Mouse (Mus musculus): ENCODE results near the gene Denr. TPM values are rescaled to one million over a fixed set of nuclear protein-coding genes. Genes with fewer than 3 reads are reported as not detected.
A peak's percentile ranks its signal among the peaks of the same experiment; 100 is the strongest.

The Denr gene
- polyA plus RNA-seq, 1 experiment from 2014 or later = 179 TPM

DNA sequence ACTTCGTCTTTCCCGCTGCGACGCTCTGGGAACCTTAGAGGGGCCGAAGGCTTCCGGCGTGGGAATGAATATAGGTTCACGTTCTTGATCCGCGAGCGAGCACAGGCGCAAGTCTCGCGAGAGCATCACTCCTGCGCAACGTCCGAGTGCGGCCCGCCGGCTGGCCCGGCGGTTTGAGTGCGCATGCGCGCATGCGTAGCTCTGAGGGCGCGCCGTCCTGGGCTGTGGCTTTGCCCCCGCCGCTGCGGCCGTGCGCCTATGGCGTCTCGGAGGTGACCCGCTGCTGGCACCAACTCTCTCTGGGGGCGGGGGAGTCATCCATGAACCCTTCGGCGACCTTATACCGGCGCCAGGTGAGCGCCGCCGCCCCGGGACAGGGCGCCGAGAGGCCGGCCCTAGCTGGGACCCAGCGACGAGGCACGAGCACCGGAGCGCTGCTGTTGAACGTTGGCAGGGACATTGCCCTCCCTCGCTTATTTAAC, 23.6 kb downstream of the Denr start, which contains the start of gene Ccdc62:
Gene Ccdc62, plus strand, starts transcription at position 172 of the 482 bp plus-strand sequence.
- peak; percentile 96 for DNase-seq (ENCODE audit: low spot score)
- under 1% methylated on average over 56 of the region's 56 CpGs for WGBS
- no peaks in the 10 kb centered on the region for H3K9me3 ChIP-seq (replicated peaks)
- no peaks in the 10 kb centered on the region for H3K27me3 ChIP-seq (ENCODE audit: low read depth, poor library complexity, severe bottlenecking)
- peak within 1 kb of the TSS; percentile 79 for H3K4me3 ChIP-seq
- H3K27ac ChIP-seq = peak within 1 kb of the TSS; percentile 93
- peaks cover 7% of the 10 kb centered on the region; the same call in 1 of the 2 replicates for H3K4me1 ChIP-seq
- H3K36me3 ChIP-seq = peaks cover 44% of the 10 kb centered on the region

DNA sequence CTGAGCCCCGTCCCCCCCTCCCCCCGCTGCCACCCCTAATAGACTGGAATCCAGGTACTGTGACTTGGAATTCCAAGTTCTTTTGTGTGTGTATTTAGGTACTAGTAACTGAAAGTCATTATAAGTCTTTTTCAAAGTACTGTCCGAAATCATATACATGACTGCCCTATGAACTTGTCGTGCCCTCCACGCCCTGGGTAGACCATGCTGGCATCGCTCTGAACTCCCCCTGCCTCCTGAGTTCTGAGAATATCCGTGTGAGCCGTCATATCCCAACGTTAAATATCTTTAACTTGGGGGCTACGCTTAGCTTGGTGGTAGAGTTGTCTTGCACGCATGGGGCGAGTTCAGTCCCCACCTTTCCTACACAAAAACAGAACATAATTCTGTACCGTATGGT, 24.2 kb downstream of the Denr start:
- Histone ChIP-seq H3K4me1 (peaks cover 7% of the 10 kb centered on the region; the same call in 1 of the 2 replicates), H3K36me3 (peaks cover 38% of the 10 kb centered on the region), H3K27me3 (ENCODE audit: low read depth, poor library complexity, severe bottlenecking) (no peaks in the 10 kb centered on the region), H3K4me3 (peak overlapping the region; percentile 79), H3K27ac (peak overlapping the region; percentile 93), H3K9me3 (replicated peaks) (no peaks in the 10 kb centered on the region)
- WGBS = 53% methylated on average over 13 of the region's 13 CpGs
- no peak for DNase-seq (ENCODE audit: low spot score)

DNA sequence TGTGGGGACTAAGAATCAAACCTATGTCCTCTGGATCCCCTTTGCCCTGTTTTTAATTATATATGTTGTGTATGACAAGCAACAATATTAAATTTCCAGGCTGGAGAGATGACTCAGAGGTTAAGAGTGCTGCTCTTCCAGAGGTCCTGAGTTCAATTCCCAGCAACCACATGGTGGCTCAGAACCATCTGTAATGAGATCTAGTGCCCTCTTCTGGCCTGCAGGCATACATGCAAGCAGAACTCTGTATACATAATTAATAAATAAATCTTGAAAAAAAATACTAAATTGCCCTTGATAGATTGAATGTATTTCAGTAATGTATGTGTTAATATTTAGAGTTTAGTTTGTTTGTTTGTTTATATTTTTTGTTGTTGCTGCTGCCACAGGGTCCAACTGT, 26.0 kb downstream of the Denr start:
- H3K27ac ChIP-seq = no peak overlapping the region
- H3K9me3 ChIP-seq (replicated peaks) = no peaks in the 10 kb centered on the region
- H3K4me3 ChIP-seq = no peak overlapping the region
- H3K4me1 ChIP-seq = peaks cover 7% of the 10 kb centered on the region; the same call in 1 of the 2 replicates
- H3K36me3 ChIP-seq = peaks cover 20% of the 10 kb centered on the region
- H3K27me3 ChIP-seq (ENCODE audit: low read depth, poor library complexity, severe bottlenecking) = no peaks in the 10 kb centered on the region
- DNase-seq (ENCODE audit: low spot score) = no peak

DNA sequence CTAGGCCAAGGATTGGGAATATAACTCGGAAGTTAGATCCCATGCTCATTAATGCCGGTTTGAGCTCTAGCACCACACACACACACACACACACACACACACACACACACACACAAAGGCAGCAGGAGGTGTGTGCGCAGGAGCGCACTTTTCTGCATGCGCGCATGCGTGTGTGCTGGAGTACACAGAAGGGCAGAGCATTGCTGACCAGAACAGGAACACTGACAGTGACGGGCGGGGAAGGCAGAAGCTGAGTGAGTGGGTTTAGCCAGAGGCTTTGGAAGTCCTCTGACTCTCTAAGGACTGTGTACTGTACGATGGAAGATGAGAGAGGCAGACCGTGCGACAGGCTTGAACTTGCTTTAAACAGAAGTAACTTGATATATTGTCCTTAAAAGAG, 26.6 kb downstream of the Denr start:
- Histone ChIP-seq H3K4me3 (no peak overlapping the region), H3K9me3 (replicated peaks) (no peaks in the 10 kb centered on the region), H3K27me3 (ENCODE audit: low read depth, poor library complexity, severe bottlenecking) (no peaks in the 10 kb centered on the region), H3K4me1 (peaks cover 7% of the 10 kb centered on the region; the same call in 1 of the 2 replicates), H3K27ac (no peak overlapping the region), H3K36me3 (peaks cover 14% of the 10 kb centered on the region)
- 87% methylated on average over 12 of the region's 12 CpGs for WGBS
- DNase-seq (ENCODE audit: low spot score) = no peak

DNA sequence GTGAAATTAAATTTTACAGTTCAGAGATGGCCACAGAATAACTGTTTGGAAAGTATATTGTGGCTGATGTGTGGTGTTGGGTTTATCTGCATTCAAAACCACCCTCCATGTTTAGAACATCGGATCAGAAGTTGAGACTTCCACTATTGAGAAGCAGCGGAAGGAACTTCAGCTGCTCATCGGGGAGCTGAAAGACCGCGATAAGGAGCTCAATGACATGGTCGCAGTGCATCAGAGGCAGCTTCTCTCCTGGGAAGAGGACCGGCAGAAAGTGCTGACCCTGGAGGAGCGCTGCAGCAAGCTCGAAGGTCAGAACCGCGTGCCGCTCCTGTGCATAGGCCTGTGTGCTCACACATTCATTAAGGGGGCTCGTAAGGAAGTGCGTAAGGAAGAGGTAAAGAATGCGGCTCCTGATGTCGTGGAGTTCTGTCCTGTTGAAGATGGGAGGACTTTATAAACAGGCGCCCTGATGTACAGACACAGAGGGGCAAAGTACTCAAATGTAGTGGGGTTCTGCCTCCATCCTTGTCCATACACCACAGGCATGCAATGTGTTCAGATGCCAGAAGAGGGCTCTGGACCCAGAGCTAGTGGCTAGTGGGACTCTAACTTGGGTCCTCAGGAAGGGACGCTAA, 27.1 kb downstream of the Denr start:
- Histone ChIP-seq H3K27ac (peak overlapping the region; percentile 34; the same call in 1 of the 2 replicates), H3K9me3 (replicated peaks) (no peaks in the 10 kb centered on the region), H3K36me3 (peaks cover 9% of the 10 kb centered on the region), H3K4me3 (no peak overlapping the region), H3K27me3 (ENCODE audit: low read depth, poor library complexity, severe bottlenecking) (no peaks in the 10 kb centered on the region), H3K4me1 (peaks cover 7% of the 10 kb centered on the region; the same call in 1 of the 2 replicates)
- DNase-seq (ENCODE audit: low spot score) = peak; percentile 46
- WGBS = 43% methylated on average over 18 of the region's 18 CpGs

DNA sequence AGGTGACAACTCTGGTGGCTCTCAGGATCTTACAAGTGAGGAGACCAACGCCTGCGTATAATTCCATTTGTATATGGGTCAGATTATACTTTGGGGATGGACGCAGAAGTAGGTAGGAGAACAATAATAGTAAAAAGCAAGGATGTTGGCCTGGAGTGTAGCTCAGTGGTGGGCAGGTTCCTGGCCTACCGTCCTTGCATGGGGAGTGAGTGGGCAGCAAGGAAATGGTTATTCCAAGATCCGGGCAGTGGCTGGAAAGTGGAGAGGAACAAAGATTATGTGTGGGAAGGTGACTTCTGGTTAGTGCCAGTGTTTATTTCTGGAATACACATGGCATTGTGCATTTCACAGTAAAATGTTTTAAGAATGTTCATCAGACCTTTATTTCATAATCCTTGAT, 29.0 kb downstream of the Denr start:
- no peaks in the 10 kb centered on the region for H3K36me3 ChIP-seq
- no peak overlapping the region for H3K4me3 ChIP-seq
- DNase-seq (ENCODE audit: low spot score) = no peak
- H3K27me3 ChIP-seq (ENCODE audit: low read depth, poor library complexity, severe bottlenecking) = no peaks in the 10 kb centered on the region
- WGBS = 88% methylated on average over 5 of the region's 5 CpGs
- H3K27ac ChIP-seq = no peak overlapping the region
- peaks cover 6% of the 10 kb centered on the region; the same call in 1 of the 2 replicates for H3K4me1 ChIP-seq
- no peaks in the 10 kb centered on the region for H3K9me3 ChIP-seq (replicated peaks)

DNA sequence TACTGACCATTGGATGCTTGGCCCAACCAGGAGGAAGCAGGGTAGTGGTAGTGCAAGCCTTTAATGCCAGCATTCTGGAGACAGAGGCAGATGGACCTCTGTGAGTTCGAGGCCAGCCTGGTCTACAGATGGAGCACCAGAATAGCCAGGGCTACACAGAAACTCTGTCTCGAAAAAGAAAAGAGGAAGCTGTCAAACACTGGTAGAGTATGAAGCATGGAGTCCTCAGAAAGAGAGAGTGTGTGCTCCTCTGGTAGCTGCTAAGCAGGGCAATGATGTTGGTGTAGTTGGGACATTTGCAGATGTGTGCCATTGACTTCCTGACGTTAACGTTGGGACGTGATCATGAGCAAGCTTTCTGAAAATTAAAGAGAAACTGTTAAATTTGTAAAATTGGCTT, 31.5 kb downstream of the Denr start:
- no peak for DNase-seq (ENCODE audit: low spot score)
- Histone ChIP-seq H3K27ac (no peak overlapping the region), H3K4me3 (no peak overlapping the region), H3K4me1 (no peaks in the 10 kb centered on the region), H3K36me3 (no peaks in the 10 kb centered on the region), H3K27me3 (ENCODE audit: low read depth, poor library complexity, severe bottlenecking) (no peaks in the 10 kb centered on the region), H3K9me3 (replicated peaks) (no peaks in the 10 kb centered on the region)
- 91% methylated on average over 5 of the region's 5 CpGs for WGBS

DNA sequence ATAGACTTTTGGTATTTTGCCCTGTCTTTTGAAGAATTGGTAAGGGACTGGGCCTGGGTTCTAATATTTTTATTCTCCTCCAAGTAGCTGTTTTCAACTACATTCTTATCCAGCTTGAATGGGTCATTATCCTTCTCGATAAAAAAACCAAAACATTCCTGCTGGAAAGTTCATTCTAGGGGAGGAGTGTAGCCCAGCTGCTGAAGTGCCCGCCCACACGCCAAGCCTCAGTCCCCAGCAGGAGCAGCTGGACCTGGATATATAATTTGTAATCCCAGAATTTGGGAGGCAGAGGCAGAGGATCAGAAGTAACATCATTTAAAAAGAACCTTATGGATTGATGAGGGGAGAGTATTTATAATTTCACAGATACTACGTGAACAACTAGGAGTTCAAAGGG, 39.6 kb downstream of the Denr start:
- no peak overlapping the region for H3K27ac ChIP-seq
- H3K4me3 ChIP-seq = no peak overlapping the region
- no peaks in the 10 kb centered on the region for H3K36me3 ChIP-seq
- 80% methylated on average over 4 of the region's 4 CpGs for WGBS
- no peaks in the 10 kb centered on the region for H3K9me3 ChIP-seq (replicated peaks)
- no peaks in the 10 kb centered on the region for H3K4me1 ChIP-seq
- no peaks in the 10 kb centered on the region for H3K27me3 ChIP-seq (ENCODE audit: low read depth, poor library complexity, severe bottlenecking)
- no peak for DNase-seq (ENCODE audit: low spot score)

DNA sequence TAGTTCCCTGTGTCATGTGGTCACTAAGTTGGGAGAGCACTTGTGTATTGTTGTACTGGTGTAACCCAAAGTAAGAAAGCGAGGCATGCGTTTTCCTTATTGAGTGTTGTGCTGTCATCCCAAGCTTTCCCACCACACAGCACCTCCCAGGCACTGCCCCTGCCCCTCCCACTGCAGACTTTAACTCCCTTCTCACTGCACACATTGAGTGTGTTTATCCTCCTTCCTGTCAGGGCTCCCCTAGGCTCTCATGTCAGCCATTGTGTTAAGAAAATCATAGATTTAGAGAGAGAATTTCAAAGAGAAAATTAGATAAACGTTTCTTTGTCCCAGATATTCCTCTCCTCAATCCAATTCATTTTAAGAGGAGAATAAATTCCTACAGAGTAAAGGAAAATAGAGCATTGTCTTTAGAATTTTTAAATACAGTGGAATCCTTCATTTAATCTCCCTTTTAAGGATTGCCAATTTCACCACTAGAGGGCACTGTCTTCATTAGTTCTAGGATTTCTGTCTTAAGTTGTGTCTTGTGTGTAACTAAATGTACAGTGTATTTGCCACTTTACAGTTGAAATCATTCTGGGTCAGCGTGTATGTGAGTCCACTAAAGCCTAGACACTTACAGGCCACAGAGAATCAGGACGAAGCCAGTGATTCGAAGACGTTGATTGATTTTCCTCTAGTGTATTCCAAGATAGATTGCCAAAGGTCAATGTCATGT, 40.2 kb downstream of the Denr start:
- Histone ChIP-seq H3K27me3 (ENCODE audit: low read depth, poor library complexity, severe bottlenecking) (no peaks in the 10 kb centered on the region), H3K9me3 (replicated peaks) (no peaks in the 10 kb centered on the region), H3K36me3 (no peaks in the 10 kb centered on the region), H3K4me1 (no peaks in the 10 kb centered on the region), H3K27ac (no peak overlapping the region), H3K4me3 (no peak overlapping the region)
- 58% methylated on average over 7 of the region's 7 CpGs for WGBS
- DNase-seq (ENCODE audit: low spot score) = no peak

DNA sequence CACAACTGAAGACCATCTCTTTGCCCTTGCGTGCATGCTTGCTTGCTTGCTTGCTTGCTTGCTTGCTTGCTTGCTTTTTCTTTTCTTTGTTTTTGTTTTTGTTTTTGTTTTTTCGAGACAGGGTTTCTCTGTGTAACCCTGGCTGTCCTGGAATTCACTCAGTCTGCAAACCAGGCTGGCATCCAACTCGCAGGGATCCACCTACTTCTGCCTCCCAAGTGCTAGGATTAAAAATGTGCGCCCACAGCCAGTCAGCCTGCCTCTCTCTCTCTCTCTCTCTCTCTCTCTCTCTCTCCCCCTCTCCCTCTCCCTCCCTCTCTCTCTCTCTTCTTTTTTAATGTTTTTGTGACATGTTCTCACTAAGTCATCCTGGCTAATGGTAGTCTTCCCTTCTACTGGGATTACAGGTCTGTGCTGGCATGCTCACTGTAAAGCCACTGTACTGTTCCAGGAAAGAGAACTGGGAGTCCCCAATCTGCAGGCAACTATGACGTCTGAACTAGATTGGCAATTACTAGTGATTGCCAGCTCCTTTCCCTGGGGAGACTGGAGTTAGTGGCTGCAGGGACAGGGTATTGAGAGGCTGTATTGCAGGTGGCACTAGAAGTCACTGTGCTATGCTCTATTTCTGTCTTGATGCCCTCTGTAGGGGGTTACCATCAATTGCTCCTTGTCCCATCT, 45.5 kb downstream of the Denr start:
- no peaks in the 10 kb centered on the region for H3K4me1 ChIP-seq
- no peaks in the 10 kb centered on the region for H3K9me3 ChIP-seq (replicated peaks)
- DNase-seq (ENCODE audit: low spot score) = peak; percentile 20
- 65% methylated on average over 5 of the region's 5 CpGs for WGBS
- H3K4me3 ChIP-seq = no peak overlapping the region
- no peaks in the 10 kb centered on the region for H3K27me3 ChIP-seq (ENCODE audit: low read depth, poor library complexity, severe bottlenecking)
- H3K27ac ChIP-seq = no peak overlapping the region
- no peaks in the 10 kb centered on the region for H3K36me3 ChIP-seq

DNA sequence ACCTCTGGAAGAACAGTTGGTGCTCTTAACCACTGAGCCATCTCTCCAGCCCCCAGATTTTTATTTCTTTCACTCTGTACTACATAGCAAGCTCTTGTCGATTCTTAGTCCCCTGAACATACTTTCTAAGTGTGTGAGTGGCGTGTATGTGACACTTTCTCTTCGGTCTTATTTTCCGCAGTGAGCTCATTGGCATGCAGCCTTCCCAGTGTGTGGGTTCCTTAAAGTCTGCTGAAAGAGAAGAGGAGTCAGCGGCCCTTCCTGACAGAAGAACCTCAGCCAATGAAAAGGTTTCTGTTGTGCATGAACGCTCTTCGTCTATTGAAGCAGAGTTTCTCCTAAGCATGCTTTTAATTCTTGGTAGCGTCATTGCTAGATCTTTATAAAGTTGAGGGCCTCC, 50.2 kb downstream of the Denr start:
- Histone ChIP-seq H3K4me1 (no peaks in the 10 kb centered on the region), H3K36me3 (no peaks in the 10 kb centered on the region), H3K4me3 (no peak overlapping the region), H3K9me3 (replicated peaks) (no peaks in the 10 kb centered on the region), H3K27ac (no peak overlapping the region), H3K27me3 (ENCODE audit: low read depth, poor library complexity, severe bottlenecking) (no peaks in the 10 kb centered on the region)
- DNase-seq (ENCODE audit: low spot score) = no peak
- WGBS = 96% methylated on average over 8 of the region's 8 CpGs

DNA sequence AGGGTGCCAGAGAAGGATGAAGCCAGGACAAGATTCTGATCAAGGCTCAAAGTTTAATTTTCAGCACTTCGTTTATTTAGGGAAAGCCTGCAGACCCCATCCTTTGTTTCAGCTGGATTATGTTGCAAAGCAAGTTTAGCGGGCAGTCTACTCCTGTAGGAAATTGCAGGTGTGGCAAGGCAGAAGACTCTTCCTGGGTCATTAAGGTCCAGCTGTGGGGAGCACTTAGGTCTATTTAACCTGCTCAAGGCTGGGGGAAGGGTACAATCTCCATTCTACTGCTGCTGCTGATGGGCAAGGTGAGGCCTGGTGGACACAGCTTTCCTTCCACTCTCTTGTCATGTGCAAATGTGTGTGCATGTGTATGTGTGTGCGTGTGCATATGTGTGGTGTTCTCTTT, 52.0 kb downstream of the Denr start:
- H3K4me1 ChIP-seq = no peaks in the 10 kb centered on the region
- WGBS = 72% methylated on average over 3 of the region's 3 CpGs
- H3K4me3 ChIP-seq = no peak overlapping the region
- no peaks in the 10 kb centered on the region for H3K27me3 ChIP-seq (ENCODE audit: low read depth, poor library complexity, severe bottlenecking)
- no peaks in the 10 kb centered on the region for H3K36me3 ChIP-seq
- no peaks in the 10 kb centered on the region for H3K9me3 ChIP-seq (replicated peaks)
- no peak for DNase-seq (ENCODE audit: low spot score)
- no peak overlapping the region for H3K27ac ChIP-seq

DNA sequence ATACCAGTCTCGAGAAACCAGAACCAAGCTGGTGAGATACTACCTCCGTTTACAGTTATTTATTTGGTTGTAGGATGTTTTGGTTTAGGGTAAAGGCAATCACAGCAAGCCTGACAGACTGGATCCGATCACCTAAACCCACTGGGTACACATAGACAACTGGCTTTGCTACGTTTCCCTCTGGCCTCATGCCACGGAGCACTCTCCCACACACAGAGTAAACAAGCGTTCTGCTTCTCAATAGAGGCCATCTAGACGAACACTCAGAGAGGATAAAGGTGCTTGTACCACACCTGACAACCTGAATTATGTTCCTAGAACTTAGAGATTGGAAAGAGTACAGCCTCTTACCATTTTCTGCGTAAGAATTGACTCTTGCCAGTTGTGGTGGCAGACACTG, 53.2 kb downstream of the Denr start:
- DNase-seq (ENCODE audit: low spot score) = no peak
- no peaks in the 10 kb centered on the region for H3K9me3 ChIP-seq (replicated peaks)
- no peak overlapping the region for H3K27ac ChIP-seq
- no peaks in the 10 kb centered on the region for H3K36me3 ChIP-seq
- 81% methylated on average over 8 of the region's 8 CpGs for WGBS
- no peaks in the 10 kb centered on the region for H3K4me1 ChIP-seq
- no peaks in the 10 kb centered on the region for H3K27me3 ChIP-seq (ENCODE audit: low read depth, poor library complexity, severe bottlenecking)
- H3K4me3 ChIP-seq = no peak overlapping the region
